ENCODE assay signal across 8 mouse cellular contexts in genomic region chr13:37858066-37858501, GRCm38 (mm10).
DNase-seq lines count a peak whose midpoint lies in the region; ATAC-seq lines count a peak whose summit lies in the region.

No protein-coding gene starts in this region.

- H3K36me3 ChIP-seq in heart, embryonic 13.5 days, result no peaks in the 10 kb centered on the region
- H3K36me3 ChIP-seq in limb, embryonic 12.5 days, result no peaks in the 10 kb centered on the region
- no peaks in the 10 kb centered on the region for H3K36me3 ChIP-seq in midbrain, embryonic 16.5 days (ENCODE audit: control insufficient read depth, insufficient read depth, low read length)

- H3K9me3 ChIP-seq in heart, embryonic 13.5 days, result no peaks in the 10 kb centered on the region
- H3K9me3 ChIP-seq in limb, embryonic 12.5 days, result no peaks in the 10 kb centered on the region
- H3K9me3 ChIP-seq in midbrain, embryonic 16.5 days (replicated peaks; ENCODE audit: control insufficient read depth, low read length, poor library complexity, severe bottlenecking), result no peaks in the 10 kb centered on the region

- H3K4me1 ChIP-seq in heart, embryonic 13.5 days, result peaks cover 83% of the 10 kb centered on the region
- peaks cover 59% of the 10 kb centered on the region for H3K4me1 ChIP-seq in limb, embryonic 12.5 days (replicated peaks)
- H3K4me1 ChIP-seq in midbrain, embryonic 16.5 days (ENCODE audit: control insufficient read depth, insufficient read depth, low read length), result peaks cover 16% of the 10 kb centered on the region

- H3K9ac ChIP-seq in heart, embryonic 13.5 days, result peak overlapping the region; percentile 90
- peak overlapping the region; percentile 72 for H3K9ac ChIP-seq in limb, embryonic 12.5 days (replicated peaks)
- H3K9ac ChIP-seq in midbrain, embryonic 16.5 days (ENCODE audit: low read depth, low read length), result peak overlapping the region; percentile 80

- peak overlapping the region; percentile 99 for H3K4me2 ChIP-seq in heart, embryonic 13.5 days
- peak overlapping the region; percentile 97 for H3K4me2 ChIP-seq in limb, embryonic 12.5 days
- peak overlapping the region; percentile 93 for H3K4me2 ChIP-seq in midbrain, embryonic 16.5 days (ENCODE audit: low read length)

- no peaks in the 10 kb centered on the region for H3K27me3 ChIP-seq in heart, embryonic 13.5 days (replicated peaks)
- no peaks in the 10 kb centered on the region for H3K27me3 ChIP-seq in limb, embryonic 12.5 days
- no peaks in the 10 kb centered on the region for H3K27me3 ChIP-seq in midbrain, embryonic 16.5 days (ENCODE audit: control insufficient read depth, insufficient read depth, low read depth, low read length)

- 4% methylated on average over 19 of the region's 19 CpGs for WGBS in heart, embryonic 13.5 days
- WGBS in limb, embryonic 12.5 days, result 4% methylated on average over 19 of the region's 19 CpGs
- 4% methylated on average over 19 of the region's 19 CpGs for WGBS in midbrain, embryonic 16.5 days

- H3K4me3 ChIP-seq in heart, embryonic 13.5 days, result peak overlapping the region; percentile 75
- peak overlapping the region; percentile 63 for H3K4me3 ChIP-seq in limb, embryonic 12.5 days (replicated peaks)
- H3K4me3 ChIP-seq in midbrain, embryonic 16.5 days (ENCODE audit: low read depth, low read length), result peak overlapping the region; percentile 76

- ATAC-seq in heart, embryonic 13.5 days (ENCODE audit: extremely low read depth, insufficient number of reproducible peaks, low FRiP score, low TSS enrichment), result peak; percentile 56
- ATAC-seq in activated CD4-positive, CD25-positive, alpha-beta regulatory T cell, adult 4 months, result peak; percentile 9
- ATAC-seq in limb, embryonic 12.5 days (ENCODE audit: insufficient number of reproducible peaks, insufficient read depth, low FRiP score, low TSS enrichment, low read depth), result peak; percentile 26; the same call in 1 of the 2 replicates
- ATAC-seq in midbrain, embryonic 16.5 days, result peak; percentile 59

- no peak for DNase-seq in heart, adult 18-20 months
- DNase-seq in gastrocnemius, postnatal 4 days (ENCODE audit: low spot score in 2 of 2), result peak; percentile 32 to 55
- no peak for DNase-seq in embryo, embryonic 10.5 days (ENCODE audit: low spot score)
- DNase-seq in cerebellum, adult 11 months, result no peak

- H3K27ac ChIP-seq in heart, embryonic 13.5 days (replicated peaks), result peak overlapping the region; percentile 83
- H3K27ac ChIP-seq in limb, embryonic 12.5 days, result peak overlapping the region; percentile 79; the same call in 1 of the 2 replicates
- H3K27ac ChIP-seq in midbrain, embryonic 16.5 days (ENCODE audit: low read length), result no peak overlapping the region

Comparison
In these comparisons a context has a peak if more than half of its experiments do, and no peak if none do; other contexts are left out.
1. ATAC-seq: peak in every context shown above with its lines; median percentile 59 in midbrain, embryonic 16.5 days; 56 in heart, embryonic 13.5 days; 26 in limb, embryonic 12.5 days; 9 in activated CD4-positive, CD25-positive, alpha-beta regulatory T cell, adult 4 months.
2. DNase-seq: peak in gastrocnemius, postnatal 4 days (2 of 2); none in heart, adult 18-20 months (0 of 2), embryo, embryonic 10.5 days (single experiment) and cerebellum, adult 11 months (single experiment).
3. Peak in every context shown above with its lines, with median percentiles within 50 percentile points of each other: H3K4me2 ChIP-seq, H3K4me3 ChIP-seq and H3K9ac ChIP-seq.